Mouse (Mus musculus) MN1 (cell line): Measurements from ENCODE around the gene Fkbp1a.

Source experiments
- DNase-seq: peaks from one replicate; pipeline ENCODE4 v3.0.0-alpha.2; 2016; ENCODE audit warnings: low spot score

Fkbp1a gene

GRCm38 (mm10) chr2:151546571-151546970 is 4.3 kb downstream of the Fkbp1a start:
- DNase-seq = no peak

DNA sequence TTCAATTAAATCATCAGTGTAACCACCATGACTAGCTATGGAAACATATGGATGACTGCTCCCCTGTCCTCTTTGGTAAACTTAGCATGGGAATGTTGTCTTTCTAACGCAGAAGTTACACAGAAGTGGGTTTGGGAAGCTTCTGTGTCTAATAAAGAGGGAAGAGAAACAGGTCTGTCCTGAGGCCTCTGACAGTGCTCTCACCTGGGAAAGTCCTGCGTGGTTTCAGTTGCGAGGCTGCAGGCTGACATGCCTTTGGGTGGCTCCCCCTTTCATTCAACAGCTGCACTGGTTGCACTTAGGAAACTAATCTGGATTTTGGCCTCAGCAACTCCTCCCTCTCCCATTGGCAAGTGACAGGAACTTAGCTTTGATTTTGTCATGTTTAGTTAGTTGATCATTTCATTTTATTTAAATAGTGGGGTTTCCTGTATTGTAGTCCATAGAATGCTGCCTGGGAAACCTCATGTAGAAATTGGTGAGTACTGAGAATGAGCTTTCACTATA is 7.4 kb downstream of the Fkbp1a start:
- DNase-seq = no peak

- DNase-seq = no peak
These were observed 20.9 kb downstream of the Fkbp1a start for GRCm38 (mm10) chr2:151562930-151563921.

DNA sequence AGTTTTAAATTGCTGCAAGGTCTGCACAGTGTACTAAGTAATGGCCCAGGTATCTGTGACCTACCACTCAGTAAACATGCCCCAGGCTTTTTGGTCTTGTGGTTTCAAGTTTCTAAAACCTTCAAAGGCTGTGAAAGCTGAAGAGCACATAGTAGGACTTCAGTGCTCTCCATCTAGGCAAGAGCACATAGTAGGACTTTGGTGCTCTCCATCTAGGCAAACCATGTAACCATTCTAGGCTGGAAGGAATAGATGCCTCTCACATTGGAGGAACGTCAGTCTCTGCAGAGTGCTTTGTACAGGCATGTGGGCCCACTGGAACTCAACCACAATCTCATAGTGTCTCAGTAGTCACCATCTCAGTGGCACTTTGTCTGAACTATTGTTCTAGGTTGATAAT is 21.7 kb downstream of the Fkbp1a start:
- no peak for DNase-seq

GRCm38 (mm10) chr2:151564986-151565385 is 22.7 kb downstream of the Fkbp1a start:
- peak; percentile 40 for DNase-seq

DNA sequence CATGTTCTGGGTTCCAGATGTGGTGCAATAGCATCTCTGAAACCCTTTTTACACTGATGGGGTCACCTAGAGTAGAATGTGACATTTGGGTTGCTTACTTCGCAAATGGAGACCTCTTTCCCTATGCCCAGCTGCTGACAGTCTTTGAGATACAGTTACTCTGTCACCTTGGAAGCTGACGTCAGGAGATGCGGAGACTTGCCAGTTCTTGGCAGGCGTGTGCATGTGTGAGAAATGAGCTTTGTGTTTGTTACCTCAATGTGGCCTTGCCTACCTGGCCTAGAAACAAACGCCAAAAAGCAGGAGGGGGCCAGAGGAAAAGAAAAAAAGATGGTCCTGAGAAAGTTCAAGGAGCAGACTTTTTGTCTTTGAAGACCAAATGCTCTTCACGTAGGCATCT is 24.6 kb downstream of the Fkbp1a start:
- no peak for DNase-seq

DNA sequence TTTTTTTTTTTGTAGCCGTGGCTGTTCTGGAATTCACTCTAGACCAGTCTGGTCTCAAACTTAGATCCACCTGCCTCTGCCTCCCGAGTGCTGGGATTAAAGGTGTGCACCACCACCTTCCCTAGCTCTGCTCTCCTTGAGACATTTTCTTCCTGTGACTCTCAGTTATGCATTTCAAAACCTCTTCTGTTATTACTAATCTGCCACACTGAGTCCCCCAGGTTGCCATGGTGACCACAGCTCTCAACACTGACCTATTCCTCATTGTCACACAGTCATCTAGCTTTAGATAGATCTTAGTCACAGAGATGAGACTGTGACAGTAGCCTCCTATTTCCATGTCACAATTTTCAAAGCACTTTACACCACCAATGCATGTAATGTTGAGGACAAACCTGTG is 27.2 kb downstream of the Fkbp1a start:
- no peak for DNase-seq

DNA sequence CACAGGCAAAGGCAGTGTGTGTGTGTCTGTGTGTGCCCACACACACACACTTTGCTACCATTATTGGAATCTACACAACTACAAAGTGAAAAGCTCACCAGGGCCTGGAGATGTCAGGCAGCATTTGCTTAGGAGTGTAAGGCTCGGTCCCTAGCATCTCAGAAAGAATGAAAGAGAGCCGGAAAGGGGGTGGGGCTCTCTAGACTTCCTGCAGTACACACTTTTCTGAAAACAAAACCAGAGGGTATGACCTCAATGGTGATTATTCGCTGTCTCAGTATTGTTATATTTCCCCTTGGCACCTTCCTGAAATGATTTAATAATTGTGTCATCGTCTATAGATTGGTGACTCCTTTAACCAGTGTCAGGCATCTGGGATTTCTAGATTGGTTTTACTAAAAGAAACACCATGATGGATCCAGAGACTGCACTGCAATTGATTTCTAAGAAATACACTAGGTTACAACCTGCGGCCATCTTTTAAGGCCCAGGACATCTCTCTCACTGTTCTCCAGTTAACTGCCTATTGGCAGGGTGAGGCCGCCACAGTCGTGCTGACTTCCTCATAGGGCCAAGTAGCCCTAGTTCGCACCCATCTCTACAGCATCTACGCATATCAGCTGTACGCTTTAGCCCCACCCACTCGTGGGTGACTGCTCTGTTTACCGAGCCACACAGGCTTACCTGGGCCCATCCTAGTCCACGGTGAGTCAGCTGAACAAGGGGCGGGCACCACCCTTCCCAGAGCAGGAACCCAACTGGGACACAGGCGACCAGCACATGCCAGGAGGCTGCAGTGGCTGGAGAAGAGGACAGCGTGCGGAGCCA is 29.8 kb downstream of the Fkbp1a start, which contains the start of gene Sdcbp2:
Gene Sdcbp2, plus strand, starts transcription at position 750 of the 828 bp plus-strand sequence.
- DNase-seq = no peak

- no peak for DNase-seq
These were observed 31.4 kb downstream of the Fkbp1a start for GRCm38 (mm10) chr2:151573667-151574066.

DNA sequence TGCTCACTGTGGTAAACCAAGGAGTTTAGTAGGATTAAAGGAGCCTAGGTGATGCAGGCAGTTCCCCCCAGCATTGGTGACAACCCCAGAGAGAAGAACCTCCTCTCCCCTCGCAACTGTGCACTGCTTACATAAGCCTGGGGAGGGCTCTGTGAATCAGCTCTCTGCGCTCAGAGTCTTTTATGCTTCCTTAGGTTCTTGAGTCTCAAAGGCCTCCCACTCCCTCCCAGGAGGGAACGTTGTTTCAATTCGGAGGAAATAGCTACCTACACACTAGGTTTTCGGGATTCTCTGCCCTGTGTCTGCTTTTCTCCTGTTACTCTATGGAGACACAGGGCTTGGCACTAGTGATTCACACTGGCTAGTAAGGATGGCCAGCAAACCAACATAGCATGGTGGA is 32.3 kb downstream of the Fkbp1a start:
- no peak for DNase-seq

GRCm38 (mm10) chr2:151575119-151575698 is 32.9 kb downstream of the Fkbp1a start:
- peak; percentile 62 for DNase-seq

- peak; percentile 57 for DNase-seq
These were observed 33.6 kb downstream of the Fkbp1a start for GRCm38 (mm10) chr2:151575699-151576389.

- no peak for DNase-seq
These were observed 36.9 kb downstream of the Fkbp1a start for GRCm38 (mm10) chr2:151579183-151579582.

DNA sequence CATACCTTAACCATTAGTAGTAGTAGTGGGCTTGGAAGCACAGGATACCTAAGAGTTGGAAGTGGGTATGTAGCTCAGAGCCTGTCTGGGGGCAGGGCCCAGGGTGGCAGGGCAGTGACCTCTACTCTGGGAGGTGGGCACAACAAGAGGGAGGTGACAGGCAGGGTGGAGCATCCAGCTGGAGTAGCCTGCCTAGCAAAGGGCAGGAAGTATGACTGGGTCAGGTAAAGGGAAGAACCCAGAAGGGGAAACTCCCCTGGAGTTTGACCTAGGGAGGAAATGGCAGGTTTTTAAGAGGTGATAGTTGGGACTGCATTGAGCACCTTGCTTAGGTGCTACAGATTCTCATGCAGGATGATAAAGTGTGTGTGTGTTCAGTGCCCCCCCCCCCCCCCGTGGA is 38.7 kb downstream of the Fkbp1a start:
- DNase-seq = no peak

DNA sequence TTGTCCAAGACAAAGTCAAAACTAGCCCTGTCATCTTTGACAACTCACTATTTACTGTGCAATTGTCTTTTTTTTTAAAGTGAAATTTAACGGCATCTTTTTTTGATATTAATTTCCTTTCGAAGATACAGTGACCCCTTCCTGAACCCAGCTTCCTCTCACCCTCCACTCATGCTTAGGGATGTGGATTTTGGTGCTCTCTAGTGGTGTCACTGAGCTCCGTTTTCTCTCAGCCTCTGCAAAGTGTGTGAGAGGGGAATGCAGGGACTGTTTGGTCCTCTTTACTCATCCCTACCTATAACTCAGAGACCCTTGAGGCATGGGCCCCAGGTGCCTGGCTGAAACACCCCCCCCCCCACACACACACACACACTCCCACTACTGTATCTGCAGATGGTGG is 43.7 kb downstream of the Fkbp1a start:
- DNase-seq = no peak

DNA sequence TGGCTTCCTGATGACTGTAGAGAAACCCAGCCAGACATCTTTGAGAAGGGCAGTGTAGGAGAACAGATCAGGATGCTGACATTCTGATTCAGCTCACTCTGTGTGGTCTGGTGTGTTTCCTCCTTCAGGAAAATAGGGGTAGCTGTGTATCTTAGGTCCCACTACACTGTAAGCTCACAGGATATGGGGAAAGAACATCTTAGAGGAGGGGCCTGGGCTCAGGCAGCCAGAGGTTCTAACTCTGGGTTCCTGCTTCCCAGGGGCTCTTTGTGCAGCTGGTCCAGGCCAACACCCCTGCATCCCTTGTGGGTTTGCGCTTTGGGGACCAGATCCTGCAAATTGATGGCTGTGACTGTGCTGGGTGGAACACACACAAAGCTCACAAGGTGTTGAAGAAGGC is 44.5 kb downstream of the Fkbp1a start:
- DNase-seq = no peak

GRCm38 (mm10) chr2:151587306-151587705 is 45.0 kb downstream of the Fkbp1a start:
- DNase-seq = no peak

- no peak for DNase-seq
These were observed 55.8 kb downstream of the Fkbp1a start for GRCm38 (mm10) chr2:151598068-151598467.

DNA sequence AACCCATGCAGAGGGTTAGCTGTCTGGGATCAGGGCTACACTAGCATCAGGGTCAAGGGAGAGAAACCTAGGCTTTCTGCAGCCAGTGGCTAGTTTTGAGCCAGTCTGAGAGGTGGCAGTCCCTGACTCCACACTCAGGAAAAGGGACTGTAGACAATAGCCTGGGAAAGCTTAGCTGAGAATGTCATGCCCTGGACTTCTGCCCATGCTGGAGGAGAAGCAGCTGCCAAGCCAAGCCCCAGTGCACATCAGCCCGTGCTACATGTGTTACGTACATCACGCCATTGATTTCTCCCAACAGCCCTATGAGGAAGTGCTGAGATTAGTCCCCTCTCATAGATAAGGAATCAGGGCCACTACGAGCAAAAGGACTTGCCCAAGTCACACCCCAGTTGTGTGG is 59.8 kb downstream of the Fkbp1a start:
- no peak for DNase-seq

DNA sequence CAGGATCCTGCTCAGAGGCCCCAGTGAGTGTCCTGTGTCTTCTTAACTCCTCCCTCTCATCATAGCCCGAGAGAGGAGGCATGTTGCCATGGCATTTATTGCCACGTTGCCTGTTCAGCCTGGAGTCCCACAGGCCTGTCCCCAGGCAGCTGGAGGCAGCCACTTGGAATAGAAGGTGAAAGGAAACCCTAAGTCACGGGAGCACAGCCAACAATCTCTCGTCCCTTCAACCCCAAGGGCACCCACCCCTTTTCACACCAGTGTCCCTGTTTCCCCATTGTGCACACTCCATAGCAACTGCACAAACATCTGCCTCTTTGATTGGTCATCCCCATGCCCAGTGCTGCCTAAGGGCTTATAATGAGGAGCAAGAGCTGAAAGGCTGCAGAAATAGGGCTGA is 61.3 kb downstream of the Fkbp1a start:
- peak; percentile 37 for DNase-seq

- DNase-seq = peak; percentile 85
These were observed 63.2 kb downstream of the Fkbp1a start for GRCm38 (mm10) chr2:151605437-151605987.
